Mouse (Mus musculus): ENCODE measurements at regions not wholly inside any gene's neighbourhood (a gene's known extent, or its start where the extent isn't known, plus 50 kb on each side); places are given as distances from the start of the nearest gene placed in this dataset.

DNA sequence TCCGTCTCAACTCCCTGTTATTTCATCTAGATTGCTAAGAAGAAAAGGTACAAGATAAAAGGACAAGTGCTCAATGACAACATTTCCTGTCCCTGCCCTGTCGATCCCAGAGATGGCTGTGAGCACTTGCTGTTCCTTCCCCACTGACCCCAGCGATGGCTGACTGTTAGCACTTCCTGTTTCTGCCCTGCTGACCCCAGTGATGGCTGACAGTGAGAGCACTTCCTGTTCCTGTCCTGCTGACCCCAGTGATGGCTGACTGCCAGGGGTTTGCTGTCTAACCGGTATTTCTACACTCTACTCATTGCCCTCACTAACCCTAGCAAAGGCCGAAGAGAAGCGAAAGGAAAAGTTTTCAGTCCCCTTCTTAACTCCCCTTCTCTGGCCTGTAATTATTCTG is 140.3 kb downstream of the Etnk1 start:
- TF ChIP-seq E2F4 (IDR thresholded peaks at IDR 0.05; ENCODE audit: insufficient read depth) (no peak), TCF12 (IDR thresholded peaks at IDR 0.05; ENCODE audit: insufficient read depth, poor library complexity, severe bottlenecking) (no peak), MYOG (IDR thresholded peaks at IDR 0.05; ENCODE audit: control insufficient read depth in 1 of 3, insufficient read depth in 1 of 3, insufficient read length in 2 of 3, low read depth in 2 of 3) (no peak), MAX (IDR thresholded peaks at IDR 0.05; ENCODE audit: low read depth) (no peak)
